Comparison of ENCODE assay signal across 8 mouse cellular contexts in genomic region chr9:58197781-58198701, GRCm38 (mm10). TPM values are rescaled to one million over a fixed set of nuclear protein-coding genes. Genes with fewer than 3 reads are reported as not detected.
DNase-seq lines count a peak whose midpoint lies in the region; ATAC-seq lines count a peak whose summit lies in the region.

No protein-coding gene starts in this region.

- peaks cover 42% of the 10 kb centered on the region for H3K4me1 ChIP-seq in embryonic facial prominence, embryonic 14.5 days (ENCODE audit: control insufficient read depth, insufficient read depth, low read length)
- peaks cover 77% of the 10 kb centered on the region for H3K4me1 ChIP-seq in hindbrain, embryonic 10.5 days (replicated peaks)
- peaks cover 41% of the 10 kb centered on the region for H3K4me1 ChIP-seq in megakaryocyte, embryonic 14.5 days

- H3K9ac ChIP-seq in embryonic facial prominence, embryonic 14.5 days (ENCODE audit: low read depth, low read length) = peak overlapping the region; percentile 42

- DNase-seq in CD4-positive helper T cell, adult 2 months (ENCODE audit: low read depth, low spot score) = peak; percentile 26
- peak; percentile 72 for DNase-seq in adrenal gland, postnatal 10 days
- DNase-seq in embryonic facial prominence, embryonic 14.5 days (ENCODE audit: low spot score) = peak; percentile 65
- DNase-seq in hindbrain, embryonic 10.5 days (ENCODE audit: low spot score) = peak; percentile 63
- peak; percentile 64 to 81 for DNase-seq in left cerebral cortex, postnatal 14 days (ENCODE audit: low spot score in 2 of 2)
- DNase-seq in right cerebral cortex, postnatal 10 days (ENCODE audit: low spot score in 2 of 2) = peak; percentile 77 to 82
- DNase-seq in urinary bladder, adult 2 months (ENCODE audit: low spot score) = no peak

- H3K36me3 ChIP-seq in embryonic facial prominence, embryonic 14.5 days (ENCODE audit: control insufficient read depth, insufficient read depth, low read length) = no peaks in the 10 kb centered on the region
- no peaks in the 10 kb centered on the region for H3K36me3 ChIP-seq in hindbrain, embryonic 10.5 days
- H3K36me3 ChIP-seq in megakaryocyte, embryonic 14.5 days (replicated peaks; ENCODE audit: low read length) = no peaks in the 10 kb centered on the region

- H3K9me3 ChIP-seq in embryonic facial prominence, embryonic 14.5 days (ENCODE audit: control insufficient read depth, low read length) = no peaks in the 10 kb centered on the region
- no peaks in the 10 kb centered on the region for H3K9me3 ChIP-seq in hindbrain, embryonic 10.5 days
- no peaks in the 10 kb centered on the region for H3K9me3 ChIP-seq in megakaryocyte, embryonic 14.5 days

- peak; percentile 39; the same call in 1 of the 2 replicates for ATAC-seq in embryonic facial prominence, embryonic 14.5 days (ENCODE audit: low read depth)

- peaks cover 87% of the 10 kb centered on the region for H3K27me3 ChIP-seq in embryonic facial prominence, embryonic 14.5 days (replicated peaks; ENCODE audit: control insufficient read depth, insufficient read depth, low read length)
- H3K27me3 ChIP-seq in hindbrain, embryonic 10.5 days (ENCODE audit: insufficient read depth, poor library complexity, severe bottlenecking) = peaks cover 100% of the 10 kb centered on the region
- peaks cover 100% of the 10 kb centered on the region for H3K27me3 ChIP-seq in megakaryocyte, embryonic 14.5 days (replicated peaks)

- peak overlapping the region; percentile 58 for H3K4me2 ChIP-seq in embryonic facial prominence, embryonic 14.5 days (ENCODE audit: low read depth, low read length)

- H3K4me3 ChIP-seq in embryonic facial prominence, embryonic 14.5 days (ENCODE audit: low read depth, low read length) = peak overlapping the region; percentile 31
- peak overlapping the region; percentile 38 for H3K4me3 ChIP-seq in hindbrain, embryonic 10.5 days
- peak overlapping the region; percentile 66 for H3K4me3 ChIP-seq in megakaryocyte, embryonic 14.5 days (replicated peaks)

- intact Hi-C loops in left cerebral cortex, postnatal 14 days (cut with DNase I) = no loop called here

- H3K27ac ChIP-seq in embryonic facial prominence, embryonic 14.5 days (replicated peaks; ENCODE audit: low read depth, low read length) = no peak overlapping the region
- peak overlapping the region; percentile 35 for H3K27ac ChIP-seq in hindbrain, embryonic 10.5 days

- WGBS in embryonic facial prominence, embryonic 14.5 days = 5% methylated on average over 50 of the region's 58 CpGs
- 1% methylated on average over 58 of the region's 58 CpGs for WGBS in hindbrain, embryonic 10.5 days

RNA-seq across cellular contexts. Expression of gene Islr, which starts 6.1 kb away (rescaled TPM):
- total RNA-seq in adrenal gland, postnatal 10 days (2021) = 10 to 100 TPM; 46.5 to 47.1 TPM
- 118 and 137 TPM in 2 replicates for polyA plus RNA-seq in embryonic facial prominence, embryonic 14.5 days (2014; fragmentation: Nextera tagmentation; extraction: Ambion mirVana)
- 9.9 and 14.0 TPM in 2 replicates for polyA plus RNA-seq in hindbrain, embryonic 10.5 days (2016; fragmentation: Nextera tagmentation; extraction: Ambion mirVana)
- total RNA-seq in left cerebral cortex, postnatal 14 days (2021) = 10 to 100 TPM; 15.8 to 16.2 TPM
- 0.07 and 3.2 TPM in 2 replicates for polyA plus RNA-seq in megakaryocyte, embryonic 14.5 days (2012; ENCODE audit: insufficient read depth, low replicate concordance)
- polyA plus RNA-seq in urinary bladder, adult 2 months (2012; rRNA removed) = 137 and 139 TPM in 2 replicates

RNA-seq across cellular contexts. Expression of gene Islr2, which starts 6.1 kb away (rescaled TPM):
- 10 to 100 TPM in 1 of 2 experiments, 1 to 10 TPM in 1; 5.0 to 11.0 TPM for total RNA-seq in adrenal gland, postnatal 10 days (2021)
- 2.5 and 3.1 TPM in 2 replicates for polyA plus RNA-seq in embryonic facial prominence, embryonic 14.5 days (2014; fragmentation: Nextera tagmentation; extraction: Ambion mirVana)
- polyA plus RNA-seq in hindbrain, embryonic 10.5 days (2016; fragmentation: Nextera tagmentation; extraction: Ambion mirVana) = 1.5 and 6.6 TPM in 2 replicates
- total RNA-seq in left cerebral cortex, postnatal 14 days (2021) = 10 to 100 TPM; 86.1 to 99.6 TPM
- polyA plus RNA-seq in megakaryocyte, embryonic 14.5 days (2012; ENCODE audit: insufficient read depth, low replicate concordance) = 0.09 TPM in 1 of 2 replicates, not detected in the other
- polyA plus RNA-seq in urinary bladder, adult 2 months (2012; rRNA removed) = 0.15 and 0.19 TPM in 2 replicates

RNA-seq across cellular contexts. Expression of gene Pml, which starts 51.5 kb away (rescaled TPM):
- 10 to 100 TPM; 21.8 to 25.6 TPM for total RNA-seq in adrenal gland, postnatal 10 days (2021)
- polyA plus RNA-seq in embryonic facial prominence, embryonic 14.5 days (2014; fragmentation: Nextera tagmentation; extraction: Ambion mirVana) = 14.6 and 15.3 TPM in 2 replicates
- 9.5 and 13.5 TPM in 2 replicates for polyA plus RNA-seq in hindbrain, embryonic 10.5 days (2016; fragmentation: Nextera tagmentation; extraction: Ambion mirVana)
- total RNA-seq in left cerebral cortex, postnatal 14 days (2021) = 10 to 100 TPM; 12.2 to 13.6 TPM
- polyA plus RNA-seq in megakaryocyte, embryonic 14.5 days (2012; ENCODE audit: insufficient read depth, low replicate concordance) = 28.7 and 29.2 TPM in 2 replicates
- polyA plus RNA-seq in urinary bladder, adult 2 months (2012; rRNA removed) = 14.2 and 21.8 TPM in 2 replicates

RNA-seq across cellular contexts. Expression of gene Stoml1, which starts 54.9 kb away (rescaled TPM):
- total RNA-seq in adrenal gland, postnatal 10 days (2021) = 10 to 100 TPM; 14.6 to 22.4 TPM
- polyA plus RNA-seq in embryonic facial prominence, embryonic 14.5 days (2014; fragmentation: Nextera tagmentation; extraction: Ambion mirVana) = 25.0 and 34.1 TPM in 2 replicates
- 27.7 and 39.8 TPM in 2 replicates for polyA plus RNA-seq in hindbrain, embryonic 10.5 days (2016; fragmentation: Nextera tagmentation; extraction: Ambion mirVana)
- total RNA-seq in left cerebral cortex, postnatal 14 days (2021) = 10 to 100 TPM; 71.8 to 76.7 TPM
- polyA plus RNA-seq in megakaryocyte, embryonic 14.5 days (2012; ENCODE audit: insufficient read depth, low replicate concordance) = 4.3 TPM in 1 of 2 replicates, not detected in the other
- polyA plus RNA-seq in urinary bladder, adult 2 months (2012; rRNA removed) = 60.9 and 66.9 TPM in 2 replicates
